Mouse (Mus musculus) hindbrain, embryonic 11.5 days (tissue): ENCODE measurements around the gene Utp15. TPM values are rescaled to one million over a fixed set of nuclear protein-coding genes. Genes with fewer than 3 reads are reported as not detected.

Source experiments
- ATAC-seq: fragments of 200-750 bp; cut with Nextera tagmentation; 2 replicates; pipeline ENCODE4 v1.8.0; 2017; ENCODE audit warnings: mild to moderate bottlenecking, moderate TSS enrichment, moderate library complexity; ENCODE audit not compliant: low FRiP score
- DNase-seq: peaks from one replicate; pipeline ENCODE4 v3.0.0-alpha.2; 2015; ENCODE audit warnings: low spot score
- H3K27ac ChIP-seq: fragments of 300-500 bp; sonication (generic); 2 replicates; pipeline ENCODE4 v1.5.1; 2014; ENCODE audit warnings: mild to moderate bottlenecking, low read depth, low read length
- H3K27me3 ChIP-seq: fragments of 300-500 bp; sonication (generic); 2 replicates; pipeline ENCODE4 v1.6.1; 2014; ENCODE audit warnings: mild to moderate bottlenecking, low read length, moderate library complexity, mixed read lengths; ENCODE audit not compliant: control insufficient read depth, insufficient read depth
- H3K36me3 ChIP-seq: fragments of 300-500 bp; sonication (generic); 2 replicates; pipeline ENCODE4 v1.6.1; 2014; ENCODE audit warnings: mild to moderate bottlenecking, low read length, moderate library complexity, mixed read lengths; ENCODE audit not compliant: control insufficient read depth, insufficient read depth
- H3K4me1 ChIP-seq: fragments of 300-500 bp; sonication (generic); replicated peaks from 2 replicates; pipeline ENCODE4 v1.6.1; 2014; ENCODE audit warnings: low read length, mixed read lengths; ENCODE audit not compliant: control insufficient read depth, insufficient read depth
- H3K4me2 ChIP-seq: fragments of 300-500 bp; sonication (generic); replicated peaks from 2 replicates; pipeline ENCODE4 v1.6.1; 2014; ENCODE audit warnings: mild to moderate bottlenecking, low read depth, low read length
- H3K4me3 ChIP-seq: fragments of 300-500 bp; sonication (generic); 2 replicates; pipeline ENCODE4 v1.5.1; 2014; ENCODE audit warnings: low read depth, low read length
- H3K9ac ChIP-seq: fragments of 300-500 bp; sonication (generic); 2 replicates; pipeline ENCODE4 v1.6.1; 2014; ENCODE audit warnings: low read depth, low read length
- H3K9me3 ChIP-seq: fragments of 300-500 bp; sonication (generic); 2 replicates; pipeline ENCODE4 v1.6.1; 2016; ENCODE audit warnings: low read length; ENCODE audit not compliant: control insufficient read depth
- WGBS: fragments of 180-500 bp; shearing (Covaris S2); extraction: QIAGEN DNeasy Blood & Tissue Kit; methylation state at CpG from one replicate; pipeline ENCODE4 v1.1.7; 2014; 5-methylcytosine and 5-hydroxymethylcytosine counted together
- polyA plus RNA-seq: library from polyadenylated mRNA; unstranded; fragments of >200 nt; fragmentation: Nextera tagmentation; extraction: Ambion mirVana; gene quantifications from 2 replicates; pipeline ENCODE4 v1.2.1, GENCODE M21; 2014

The Utp15 gene
- polyA plus RNA-seq, 1 experiment from 2014 or later, result 33.9 TPM

- Histone ChIP-seq H3K9ac (no peak overlapping the region), H3K4me1 (no peaks in the 10 kb centered on the region), H3K36me3 (no peaks in the 10 kb centered on the region), H3K4me3 (no peak overlapping the region), H3K9me3 (no peaks in the 10 kb centered on the region), H3K27me3 (no peaks in the 10 kb centered on the region), H3K4me2 (no peak overlapping the region), H3K27ac (no peak overlapping the region)
- peak; percentile 88 for DNase-seq
- 21% methylated on average over 12 of the region's 12 CpGs for WGBS
- ATAC-seq, result no peak
These were observed 22.7 kb downstream of the Utp15 start for GRCm38 (mm10) chr13:98239978-98240641.

- ATAC-seq, result no peak
- no peak overlapping the region for H3K9ac ChIP-seq
- 80% methylated on average over 6 of the region's 6 CpGs for WGBS
These were observed 27.4 kb downstream of the Utp15 start for GRCm38 (mm10) chr13:98235451-98235850.

GRCm38 (mm10) chr13:98230511-98230910 lies 32.3 kb downstream of the Utp15 start:
- H3K36me3 ChIP-seq, result no peaks in the 10 kb centered on the region
- no peak overlapping the region for H3K4me3 ChIP-seq
- ATAC-seq (no peak), DNase-seq (no peak)
- no peaks in the 10 kb centered on the region for H3K27me3 ChIP-seq
- no peaks in the 10 kb centered on the region for H3K4me1 ChIP-seq
- no peak overlapping the region for H3K9ac ChIP-seq
- no peaks in the 10 kb centered on the region for H3K9me3 ChIP-seq
- no peak overlapping the region for H3K4me2 ChIP-seq
- WGBS, result 91% methylated on average over 1 of the region's 1 CpGs
- H3K27ac ChIP-seq, result no peak overlapping the region

More at GRCm38 (mm10) chr13:98235451-98235850, 27.4 kb downstream of the Utp15 start:
- no peaks in the 10 kb centered on the region for H3K4me1 ChIP-seq
- no peak overlapping the region for H3K4me3 ChIP-seq
- no peak overlapping the region for H3K27ac ChIP-seq
- H3K4me2 ChIP-seq, result no peak overlapping the region
- DNase-seq, result no peak
- no peaks in the 10 kb centered on the region for H3K27me3 ChIP-seq
- H3K36me3 ChIP-seq, result no peaks in the 10 kb centered on the region
- no peaks in the 10 kb centered on the region for H3K9me3 ChIP-seq

- Histone ChIP-seq H3K9ac (no peak overlapping the region), H3K4me2 (no peak overlapping the region), H3K9me3 (no peaks in the 10 kb centered on the region), H3K27me3 (no peaks in the 10 kb centered on the region), H3K4me3 (no peak overlapping the region), H3K36me3 (no peaks in the 10 kb centered on the region), H3K27ac (no peak overlapping the region), H3K4me1 (no peaks in the 10 kb centered on the region)
- ATAC-seq (no peak), DNase-seq (no peak)
- 76% methylated on average over 2 of the region's 2 CpGs for WGBS
These were observed 36.6 kb downstream of the Utp15 start for GRCm38 (mm10) chr13:98226225-98226624.

- H3K27ac ChIP-seq, result no peak overlapping the region
- H3K9ac ChIP-seq, result no peak overlapping the region
- DNase-seq (peak; percentile 65), ATAC-seq (peak; percentile 53; the same call in 1 of the 2 replicates)
- H3K4me3 ChIP-seq, result no peak overlapping the region
- no peaks in the 10 kb centered on the region for H3K4me1 ChIP-seq
- no peaks in the 10 kb centered on the region for H3K36me3 ChIP-seq
- no peaks in the 10 kb centered on the region for H3K9me3 ChIP-seq
- 42% methylated on average over 12 of the region's 12 CpGs for WGBS
- H3K4me2 ChIP-seq, result no peak overlapping the region
- H3K27me3 ChIP-seq, result no peaks in the 10 kb centered on the region
These were observed 40.0 kb downstream of the Utp15 start for GRCm38 (mm10) chr13:98222848-98223247.

GRCm38 (mm10) chr13:98210137-98210536 lies 52.7 kb downstream of the Utp15 start:
- ATAC-seq (no peak), DNase-seq (no peak)
- Histone ChIP-seq H3K9me3 (no peaks in the 10 kb centered on the region), H3K4me1 (peaks cover 6% of the 10 kb centered on the region; the same call in 1 of the 2 replicates), H3K4me2 (no peak overlapping the region), H3K27me3 (no peaks in the 10 kb centered on the region), H3K36me3 (no peaks in the 10 kb centered on the region), H3K4me3 (no peak overlapping the region), H3K9ac (no peak overlapping the region), H3K27ac (no peak overlapping the region)
- 85% methylated on average over 7 of the region's 7 CpGs for WGBS

GRCm38 (mm10) chr13:98208842-98209241 lies 54.0 kb downstream of the Utp15 start:
- no peaks in the 10 kb centered on the region for H3K27me3 ChIP-seq
- H3K9ac ChIP-seq, result no peak overlapping the region
- ATAC-seq, result no peak
- no peaks in the 10 kb centered on the region for H3K9me3 ChIP-seq
- no peak overlapping the region for H3K27ac ChIP-seq
- peak; percentile 52 for DNase-seq
- no peak overlapping the region for H3K4me2 ChIP-seq
- H3K36me3 ChIP-seq, result no peaks in the 10 kb centered on the region
- no peak overlapping the region for H3K4me3 ChIP-seq
- WGBS, result 48% methylated on average over 9 of the region's 9 CpGs
- H3K4me1 ChIP-seq, result peaks cover 7% of the 10 kb centered on the region; the same call in 1 of the 2 replicates

GRCm38 (mm10) chr13:98206546-98206870 lies 56.3 kb downstream of the Utp15 start:
- peak overlapping the region; percentile 63 for H3K4me3 ChIP-seq
- H3K9ac ChIP-seq, result peak overlapping the region; percentile 62
- no peaks in the 10 kb centered on the region for H3K27me3 ChIP-seq
- no peaks in the 10 kb centered on the region for H3K36me3 ChIP-seq
- ATAC-seq (no peak; the same call in none of the 2 replicates), DNase-seq (no peak)
- 2% methylated on average over 13 of the region's 13 CpGs for WGBS
- H3K9me3 ChIP-seq, result no peaks in the 10 kb centered on the region
- H3K4me2 ChIP-seq, result peak overlapping the region; percentile 98
- peak overlapping the region; percentile 65; the same call in 1 of the 2 replicates for H3K27ac ChIP-seq
- H3K4me1 ChIP-seq, result peaks cover 7% of the 10 kb centered on the region; the same call in 1 of the 2 replicates
